Mouse (Mus musculus): ENCODE results near the gene Unc5b. TPM values are rescaled to one million over a fixed set of nuclear protein-coding genes. Genes with fewer than 3 reads are reported as not detected.
"Not testable (repeated sequence)": the region's sequence is repeated elsewhere in the genome, so short reads cannot be mapped to it uniquely, and the experiment has no call there.

Unc5b gene
- polyA plus RNA-seq, 1 experiment from 2014 or later, result 3.0 TPM

DNA sequence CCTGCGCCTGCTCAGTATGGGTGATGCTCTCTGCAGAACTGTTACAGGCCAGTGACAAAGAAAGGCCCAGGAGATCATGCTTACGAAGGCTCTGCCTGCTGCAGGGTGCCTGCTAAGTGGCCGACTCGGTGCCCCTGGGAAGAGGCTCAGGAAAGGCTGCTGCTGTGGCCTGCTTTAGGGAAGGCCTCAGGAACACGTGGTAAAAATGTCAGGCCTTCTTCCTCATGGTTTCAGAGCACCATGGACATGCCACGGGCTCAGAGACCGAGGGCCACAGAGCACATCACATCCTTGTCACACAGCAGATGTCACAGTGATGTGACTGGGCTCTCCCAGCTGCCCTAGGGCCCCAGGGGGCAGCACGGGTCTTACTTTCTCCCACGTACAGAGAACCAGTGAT lies 87.7 kb downstream of the Unc5b start:
- no peak overlapping the region for H3K27ac ChIP-seq
- peaks cover 17% of the 10 kb centered on the region for H3K4me1 ChIP-seq
- no peak overlapping the region for H3K4me2 ChIP-seq (replicated peaks)
- H3K4me3 ChIP-seq, result no peak overlapping the region
- no peaks in the 10 kb centered on the region for H3K9me3 ChIP-seq
- WGBS, result 72% methylated on average over 9 of the region's 9 CpGs
- H3K9ac ChIP-seq, result no peak overlapping the region
- H3K36me3 ChIP-seq, result peaks cover 3% of the 10 kb centered on the region; the same call in 1 of the 2 replicates
- no peaks in the 10 kb centered on the region for H3K27me3 ChIP-seq (replicated peaks)
- no peak for ATAC-seq (ENCODE audit: low FRiP score, low read depth)

DNA sequence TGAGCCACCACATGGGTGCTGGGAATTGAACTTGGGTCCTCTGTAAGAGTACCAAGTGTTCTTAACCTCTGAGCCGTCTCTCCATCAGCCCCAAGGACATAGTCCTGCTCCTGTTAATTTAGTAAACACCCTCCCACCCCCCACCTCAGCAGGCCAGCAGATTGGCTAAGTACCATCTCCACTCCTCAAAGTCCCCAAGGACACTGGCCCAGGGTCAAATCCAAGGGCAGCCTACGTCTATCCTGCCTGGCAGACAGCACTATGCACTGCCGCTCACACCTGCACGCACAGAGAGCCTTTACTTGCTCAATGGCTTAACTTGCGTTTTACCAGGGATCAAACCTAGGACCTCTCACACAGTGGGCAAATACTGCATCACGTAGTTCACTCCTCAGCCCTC lies 88.4 kb downstream of the Unc5b start:
- no peak for ATAC-seq (ENCODE audit: low FRiP score, low read depth)
- Histone ChIP-seq H3K36me3 (peaks cover 3% of the 10 kb centered on the region; the same call in 1 of the 2 replicates), H3K4me1 (peaks cover 10% of the 10 kb centered on the region), H3K27me3 (replicated peaks) (no peaks in the 10 kb centered on the region), H3K4me3 (no peak overlapping the region), H3K27ac (no peak overlapping the region), H3K4me2 (replicated peaks) (no peak overlapping the region), H3K9ac (no peak overlapping the region), H3K9me3 (no peaks in the 10 kb centered on the region)
- WGBS, result 83% methylated on average over 6 of the region's 6 CpGs

DNA sequence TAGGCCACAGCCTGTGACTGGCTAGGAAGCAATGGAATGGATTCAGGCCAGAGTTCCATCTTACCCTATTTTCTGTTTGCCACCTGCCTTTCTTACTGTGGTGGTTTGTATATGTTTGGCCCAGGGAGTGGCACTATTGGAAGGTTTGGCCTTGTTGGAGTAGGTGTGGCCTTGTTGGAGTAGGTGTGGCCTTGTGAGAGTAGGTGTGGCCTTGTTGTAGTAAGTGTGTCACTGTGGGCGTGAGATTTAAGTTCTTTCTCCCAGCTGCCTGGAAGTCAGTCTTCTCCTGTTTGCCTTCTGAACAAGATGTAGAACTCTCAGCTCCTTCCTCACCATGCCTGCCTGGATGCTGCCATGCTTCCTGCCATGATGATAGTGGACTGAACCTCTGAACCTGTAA lies 89.1 kb downstream of the Unc5b start:
- H3K36me3 ChIP-seq; H3K4me2 ChIP-seq (replicated peaks); H3K9ac ChIP-seq; H3K9me3 ChIP-seq; H3K4me1 ChIP-seq; H3K27me3 ChIP-seq (replicated peaks); H3K27ac ChIP-seq; H3K4me3 ChIP-seq; ATAC-seq (ENCODE audit: low FRiP score, low read depth): not testable (repeated sequence)
- 69% methylated on average over 1 of the region's 1 CpGs for WGBS

GRCm38 (mm10) chr10:60741435-60741834 lies 89.9 kb downstream of the Unc5b start:
- Histone ChIP-seq H3K4me1 (peaks cover 9% of the 10 kb centered on the region; the same call in 1 of the 2 replicates), H3K9ac (no peak overlapping the region), H3K36me3 (0 out of 2 replicates have a peak, but pooled peaks cover 3% of the 10 kb centered on the region), H3K27ac (no peak overlapping the region), H3K4me2 (replicated peaks) (no peak overlapping the region), H3K27me3 (replicated peaks) (no peaks in the 10 kb centered on the region), H3K4me3 (no peak overlapping the region), H3K9me3 (no peaks in the 10 kb centered on the region)
- WGBS, result 76% methylated on average over 7 of the region's 7 CpGs
- no peak for ATAC-seq (ENCODE audit: low FRiP score, low read depth)

DNA sequence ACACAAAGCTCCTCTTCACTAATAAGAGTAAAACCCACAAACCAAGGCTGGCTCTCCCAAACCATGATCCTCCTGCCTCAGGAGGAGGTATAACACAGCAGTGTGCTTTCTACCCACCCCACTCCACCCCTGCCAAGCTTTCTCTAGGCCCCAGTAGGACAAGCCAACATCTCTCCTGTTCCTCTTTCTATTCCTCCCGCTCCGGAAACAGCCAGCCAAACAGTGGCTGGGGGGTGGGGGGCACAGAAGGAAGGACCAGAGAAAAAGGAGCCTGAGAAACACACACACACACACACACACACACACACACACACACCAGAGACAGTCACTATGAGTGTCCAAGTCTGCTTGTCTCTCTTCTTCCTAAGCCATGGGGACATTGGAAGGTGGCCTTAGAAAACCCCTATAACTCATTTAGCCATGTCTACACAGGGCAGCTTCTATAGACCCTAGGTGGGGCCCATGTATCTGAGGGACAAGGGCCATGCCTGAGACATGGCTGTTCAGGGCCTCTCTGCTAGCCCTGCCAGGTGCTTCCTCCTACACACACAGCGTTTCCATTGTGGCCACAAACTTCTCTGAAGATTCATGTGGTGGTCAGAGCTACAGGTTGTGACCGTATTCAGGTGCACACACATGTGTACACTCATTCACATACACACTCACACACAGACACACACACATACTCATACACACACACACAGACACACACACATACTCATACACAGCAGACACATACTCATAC lies 91.6 kb downstream of the Unc5b start:
- Histone ChIP-seq H3K9ac (no peak overlapping the region), H3K4me1 (peaks cover 9% of the 10 kb centered on the region; the same call in 1 of the 2 replicates), H3K27me3 (replicated peaks) (no peaks in the 10 kb centered on the region), H3K27ac (no peak overlapping the region), H3K9me3 (no peaks in the 10 kb centered on the region), H3K4me3 (no peak overlapping the region), H3K4me2 (replicated peaks) (no peak overlapping the region), H3K36me3 (0 out of 2 replicates have a peak, but pooled peaks cover 3% of the 10 kb centered on the region)
- WGBS, result 92% methylated on average over 4 of the region's 4 CpGs
- ATAC-seq (ENCODE audit: low FRiP score, low read depth), result no peak

- H3K36me3 ChIP-seq, result 0 out of 2 replicates have a peak, but pooled peaks cover 3% of the 10 kb centered on the region
- ATAC-seq (ENCODE audit: low FRiP score, low read depth), result no peak
- no peak overlapping the region for H3K27ac ChIP-seq
- no peak overlapping the region for H3K4me3 ChIP-seq
- no peak overlapping the region for H3K4me2 ChIP-seq (replicated peaks)
- H3K27me3 ChIP-seq (replicated peaks), result no peaks in the 10 kb centered on the region
- 84% methylated on average over 8 of the region's 9 CpGs for WGBS
- H3K9ac ChIP-seq, result no peak overlapping the region
- H3K4me1 ChIP-seq, result peaks cover 15% of the 10 kb centered on the region
- no peaks in the 10 kb centered on the region for H3K9me3 ChIP-seq
Measured at GRCm38 (mm10) chr10:60737886-60738640, 93.3 kb downstream of the Unc5b start.

DNA sequence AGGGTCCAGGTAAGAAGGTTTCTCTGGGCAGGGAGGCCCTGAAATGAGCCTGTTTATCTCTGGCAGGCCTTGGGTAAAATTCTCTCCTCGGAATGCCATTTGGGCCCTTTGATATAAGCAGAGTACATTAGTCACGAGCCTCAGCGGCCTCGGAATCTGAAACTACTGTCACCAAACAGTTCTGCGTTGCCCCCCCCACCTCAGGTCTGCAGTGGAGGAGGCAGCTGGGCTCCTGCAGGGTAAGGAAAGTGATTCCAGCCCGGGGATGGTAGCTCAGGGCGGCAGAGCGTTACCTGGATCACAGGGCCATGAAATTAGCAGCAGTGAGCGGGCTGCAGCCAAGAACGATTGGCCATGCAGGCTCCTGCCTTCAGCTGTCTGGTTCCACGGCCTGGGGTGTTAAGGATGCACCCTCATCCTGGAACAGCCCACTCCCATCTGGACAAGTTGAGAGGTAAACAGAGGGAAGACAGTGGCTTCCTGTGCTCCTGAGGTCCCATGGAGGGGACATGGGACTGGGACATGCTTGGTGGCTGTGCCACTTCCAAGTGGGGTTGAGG lies 94.1 kb downstream of the Unc5b start:
- Histone ChIP-seq H3K4me3 (no peak overlapping the region), H3K27ac (0 out of 2 replicates have a peak overlapping the region, but pooled peaks have one; percentile 15), H3K9ac (no peak overlapping the region), H3K4me1 (peaks cover 15% of the 10 kb centered on the region), H3K9me3 (no peaks in the 10 kb centered on the region), H3K4me2 (replicated peaks) (no peak overlapping the region), H3K27me3 (replicated peaks) (no peaks in the 10 kb centered on the region), H3K36me3 (0 out of 2 replicates have a peak, but pooled peaks cover 3% of the 10 kb centered on the region)
- no peak for ATAC-seq (ENCODE audit: low FRiP score, low read depth)
- WGBS, result 70% methylated on average over 11 of the region's 11 CpGs

DNA sequence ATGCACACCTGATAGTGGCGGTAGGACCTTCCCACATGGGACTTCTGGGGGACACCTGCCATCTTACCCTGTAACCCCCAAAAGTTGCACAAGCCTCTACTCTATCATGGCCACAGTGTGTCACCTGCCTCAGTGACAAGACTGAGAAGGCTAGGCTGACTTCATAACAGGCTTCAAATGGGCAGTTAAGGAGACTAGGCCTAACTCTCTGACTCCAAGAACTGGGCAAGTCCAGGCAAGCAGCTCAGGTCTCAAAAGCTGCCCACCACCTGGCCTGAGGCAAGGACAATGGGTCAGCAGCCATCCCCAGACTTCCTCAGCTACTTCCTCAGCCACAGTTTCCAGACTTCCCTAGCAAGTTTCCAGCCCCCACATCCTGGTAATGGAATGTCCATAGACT lies 95.6 kb downstream of the Unc5b start:
- WGBS, result 94% methylated on average over 1 of the region's 1 CpGs
- ATAC-seq (ENCODE audit: low FRiP score, low read depth), result no peak
- no peaks in the 10 kb centered on the region for H3K27me3 ChIP-seq (replicated peaks)

DNA sequence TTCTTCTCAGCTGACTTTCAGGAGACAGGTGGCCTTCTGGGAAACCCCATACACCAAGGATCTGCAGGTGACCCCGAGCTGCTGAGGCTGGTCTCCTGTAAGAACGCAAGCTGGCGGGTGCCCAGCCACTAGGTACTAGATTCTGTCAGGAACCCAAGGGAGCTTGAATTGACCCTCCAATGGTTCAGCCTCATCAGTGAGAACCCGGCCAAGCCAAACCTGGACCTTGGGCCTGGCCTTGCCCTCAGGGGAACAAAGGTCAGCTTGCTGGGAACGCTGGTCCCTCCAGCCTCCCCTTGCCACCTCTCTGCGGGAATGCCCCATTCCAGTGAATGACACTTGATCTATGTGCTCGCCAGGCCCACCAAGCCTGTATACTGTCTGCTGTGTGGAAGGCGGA lies 97.9 kb downstream of the Unc5b start:
- Histone ChIP-seq H3K36me3 (no peaks in the 10 kb centered on the region), H3K4me3 (no peak overlapping the region), H3K4me1 (peaks cover 15% of the 10 kb centered on the region), H3K27ac (no peak overlapping the region), H3K27me3 (replicated peaks) (no peaks in the 10 kb centered on the region), H3K9ac (no peak overlapping the region), H3K9me3 (no peaks in the 10 kb centered on the region), H3K4me2 (replicated peaks) (no peak overlapping the region)
- 82% methylated on average over 8 of the region's 8 CpGs for WGBS
- no peak for ATAC-seq (ENCODE audit: low FRiP score, low read depth)

More for the DNA sequence above, 95.6 kb downstream of the Unc5b start:
- Histone ChIP-seq H3K4me2 (replicated peaks) (no peak overlapping the region), H3K4me3 (no peak overlapping the region), H3K36me3 (no peaks in the 10 kb centered on the region), H3K9ac (no peak overlapping the region), H3K4me1 (peaks cover 15% of the 10 kb centered on the region), H3K27ac (no peak overlapping the region), H3K9me3 (no peaks in the 10 kb centered on the region)

DNA sequence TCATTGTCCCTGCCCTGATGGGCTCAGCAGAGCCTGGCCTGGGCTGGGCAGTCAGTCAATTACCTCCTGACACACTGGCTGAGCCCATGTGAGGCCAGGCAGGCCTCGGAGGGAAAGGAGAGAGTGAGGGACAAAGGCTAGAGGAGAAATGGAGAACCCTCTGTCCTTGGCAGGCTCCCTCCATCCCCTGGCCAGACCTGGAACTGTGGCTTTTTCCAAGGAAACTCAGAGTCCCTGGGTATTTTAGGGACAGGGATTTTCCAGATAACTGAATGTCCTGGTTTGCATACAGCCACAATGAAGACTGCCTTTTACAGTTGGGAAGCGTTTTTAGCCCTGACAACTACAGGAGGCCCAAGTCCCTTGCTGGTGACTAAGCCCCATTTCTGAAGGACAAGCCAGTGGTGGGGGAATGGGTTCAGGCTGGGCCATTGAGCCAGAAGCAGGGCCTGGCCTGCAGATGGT lies 99.0 kb downstream of the Unc5b start:
- H3K9ac ChIP-seq, result no peak overlapping the region
- no peaks in the 10 kb centered on the region for H3K27me3 ChIP-seq (replicated peaks)
- H3K27ac ChIP-seq, result no peak overlapping the region
- H3K4me3 ChIP-seq, result no peak overlapping the region
- WGBS, result 56% methylated on average over 2 of the region's 2 CpGs
- H3K4me1 ChIP-seq, result peaks cover 13% of the 10 kb centered on the region
- no peaks in the 10 kb centered on the region for H3K9me3 ChIP-seq
- H3K36me3 ChIP-seq, result no peaks in the 10 kb centered on the region
- no peak overlapping the region for H3K4me2 ChIP-seq (replicated peaks)
- peak; percentile 48; the same call in 1 of the 2 replicates for ATAC-seq (ENCODE audit: low FRiP score, low read depth)

DNA sequence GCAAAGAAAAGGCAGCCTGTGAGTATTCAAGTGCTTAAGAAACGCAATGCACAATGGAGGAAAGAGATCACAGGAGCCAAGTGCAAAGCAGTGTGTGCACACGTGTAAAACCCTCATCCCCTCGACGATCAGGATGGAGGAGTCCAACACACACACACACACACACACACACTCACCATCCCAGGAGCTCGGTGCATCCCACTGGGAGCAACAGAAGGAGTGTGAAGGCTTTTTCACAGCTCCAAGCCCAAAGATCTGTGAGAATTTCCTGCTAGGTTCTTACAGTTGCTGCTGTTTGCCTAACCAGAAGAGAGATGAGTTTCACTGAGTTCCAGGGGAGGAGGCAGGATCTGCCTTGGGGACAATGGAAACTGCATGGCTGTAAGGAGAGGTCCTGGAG lies 99.6 kb downstream of the Unc5b start:
- H3K36me3 ChIP-seq, result no peaks in the 10 kb centered on the region
- no peak overlapping the region for H3K4me2 ChIP-seq (replicated peaks)
- WGBS, result 51% methylated on average over 5 of the region's 5 CpGs
- no peak overlapping the region for H3K27ac ChIP-seq
- ATAC-seq (ENCODE audit: low FRiP score, low read depth), result no peak
- H3K9ac ChIP-seq, result no peak overlapping the region
- H3K4me1 ChIP-seq, result peaks cover 6% of the 10 kb centered on the region; the same call in 1 of the 2 replicates
- H3K27me3 ChIP-seq (replicated peaks), result no peaks in the 10 kb centered on the region
- no peak overlapping the region for H3K4me3 ChIP-seq
- no peaks in the 10 kb centered on the region for H3K9me3 ChIP-seq

DNA sequence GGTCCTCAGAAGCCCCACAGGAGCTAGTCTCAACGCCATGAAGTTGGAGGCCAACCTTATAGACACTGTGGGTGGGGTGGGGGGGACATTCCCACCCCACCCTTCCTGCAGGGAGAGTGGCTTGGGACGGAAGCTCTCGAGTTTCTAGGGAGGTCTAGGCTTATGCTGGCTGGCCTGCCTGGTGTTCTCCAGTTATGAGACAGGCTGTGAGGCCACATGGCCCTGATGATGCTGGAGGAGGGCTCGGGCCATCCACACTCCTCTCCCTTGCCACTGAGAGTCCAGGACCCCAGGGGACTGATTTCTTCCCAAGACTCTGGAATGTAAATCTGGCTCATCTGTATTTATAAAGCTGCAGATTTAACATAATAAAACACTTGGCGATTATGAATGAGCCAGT lies 104.1 kb downstream of the Unc5b start:
- Histone ChIP-seq H3K36me3 (peaks cover 12% of the 10 kb centered on the region; the same call in 1 of the 2 replicates), H3K9ac (no peak overlapping the region), H3K4me3 (no peak overlapping the region), H3K4me1 (no peaks in the 10 kb centered on the region), H3K4me2 (replicated peaks) (no peak overlapping the region), H3K9me3 (no peaks in the 10 kb centered on the region), H3K27me3 (replicated peaks) (no peaks in the 10 kb centered on the region), H3K27ac (no peak overlapping the region)
- ATAC-seq (ENCODE audit: low FRiP score, low read depth), result no peak
- WGBS, result 39% methylated on average over 5 of the region's 5 CpGs

Measured in neural tube, embryonic 12.5 days (tissue).